Mouse (Mus musculus) CH12.LX (cell line): ENCODE measurements around the gene Tor3a. TPM values are rescaled to one million over a fixed set of nuclear protein-coding genes. Genes with fewer than 3 reads are reported as not detected.

Source experiments
- DNase-seq: peaks from one replicate; pipeline ENCODE4 v3.0.0-alpha.2; 2013; ENCODE audit errors: extremely low read depth
- H3K27ac ChIP-seq: 2 replicates; pipeline ENCODE4 v1.5.1; 2012; ENCODE audit warnings: low read depth, mild to moderate bottlenecking, control low read depth, moderate library complexity; ENCODE audit not compliant: insufficient read depth
- H3K27me3 ChIP-seq: replicated peaks from 2 replicates; pipeline ENCODE3; 2012; ENCODE audit warnings: inconsistent platforms
- H3K36me3 ChIP-seq, 2 experiments: replicated peaks in 1 of 2; 2 replicates each; pipeline versions ENCODE3 to v1.6.1; 2012; ENCODE audit warnings: inconsistent platforms in 1 of 2, low read length in 1 of 2, mild to moderate bottlenecking in 1 of 2, mixed read lengths in 1 of 2, moderate library complexity in 1 of 2; ENCODE audit not compliant: control insufficient read depth in 1 of 2, insufficient read depth in 1 of 2
- H3K4me1 ChIP-seq, 2 experiments: 2 replicates each; pipeline ENCODE4 v1.6.1; 2012; ENCODE audit warnings: inconsistent platforms in 1 of 2, moderate library complexity in 1 of 2; ENCODE audit not compliant: insufficient read depth in 2 of 2, control insufficient read depth in 1 of 2
- H3K4me2 ChIP-seq: 2 replicates; pipeline ENCODE4 v1.6.1; 2012; ENCODE audit warnings: low read depth, mild to moderate bottlenecking, control low read depth; ENCODE audit not compliant: poor library complexity, insufficient read depth, severe bottlenecking
- H3K4me3 ChIP-seq, 3 experiments: fragments of 150-350 bp in 1 of 3; sonication (generic) in 1 of 3; replicated peaks in 1 of 3; 2 replicates each; pipeline versions ENCODE3 to v1.5.1; 2011 to 2012; ENCODE audit warnings: low read depth in 2 of 3, low read length in 2 of 3, mild to moderate bottlenecking in 2 of 3, moderate library complexity in 2 of 3, control low read depth in 1 of 3, improper control_type of control experiment in 1 of 3, inconsistent platforms in 1 of 3, mixed read lengths in 1 of 3; ENCODE audit not compliant: poor library complexity in 1 of 3
- H3K79me2 ChIP-seq: replicated peaks from 2 replicates; pipeline ENCODE4 v1.6.1; 2012; ENCODE audit warnings: mild to moderate bottlenecking, moderate library complexity; ENCODE audit not compliant: control insufficient read depth, poor library complexity, insufficient read depth, severe bottlenecking; ENCODE audit errors: extremely low read depth
- H3K9ac ChIP-seq: 2 replicates; pipeline ENCODE4 v1.6.1; 2012; ENCODE audit warnings: low read depth, mild to moderate bottlenecking, control low read depth, moderate library complexity; ENCODE audit not compliant: insufficient read depth
- H3K9me3 ChIP-seq: replicated peaks from 2 replicates; pipeline ENCODE3; 2012; ENCODE audit warnings: low read length, inconsistent platforms, mixed read lengths
- BHLHE40 ChIP-seq: IDR thresholded peaks from 2 replicates; pipeline ENCODE4 v1.6.1; 2011; ENCODE audit warnings: mild to moderate bottlenecking, low read depth, low read length, improper control_type of control experiment
- CHD1 ChIP-seq: IDR thresholded peaks from 2 replicates; pipeline ENCODE4 v1.6.1; 2012; ENCODE audit warnings: low read depth, low read length, improper control_type of control experiment, inconsistent platforms
- E2F4 ChIP-seq: IDR thresholded peaks from 2 replicates; pipeline ENCODE4 v1.6.1; 2011; ENCODE audit warnings: low read depth, low read length, improper control_type of control experiment; ENCODE audit not compliant: insufficient replicate concordance
- EP300 ChIP-seq: IDR thresholded peaks from 2 replicates; pipeline ENCODE4 v1.6.1; 2011; ENCODE audit warnings: low read length, improper control_type of control experiment
- ETS1 ChIP-seq: conservative IDR thresholded peaks from 2 replicates; pipeline ENCODE4 v1.6.1; 2012; ENCODE audit warnings: low read depth, mild to moderate bottlenecking, inconsistent platforms, low read length, improper control_type of control experiment, moderate library complexity
- GABPA ChIP-seq: IDR thresholded peaks from 2 replicates; pipeline ENCODE4 v1.6.1; 2012; ENCODE audit warnings: low read depth, low read length, improper control_type of control experiment, inconsistent platforms; ENCODE audit not compliant: insufficient replicate concordance
- HCFC1 ChIP-seq: IDR thresholded peaks from 2 replicates; pipeline ENCODE4 v1.6.1; 2012; ENCODE audit warnings: low read depth, mild to moderate bottlenecking, inconsistent platforms, low read length, improper control_type of control experiment
- JUN ChIP-seq: IDR thresholded peaks from 2 replicates; pipeline ENCODE4 v1.6.1; 2011; ENCODE audit warnings: low read depth, mild to moderate bottlenecking, low read length, improper control_type of control experiment, moderate library complexity; ENCODE audit not compliant: insufficient read depth
- MXI1 ChIP-seq: IDR thresholded peaks from 2 replicates; pipeline ENCODE4 v1.6.1; 2011; ENCODE audit warnings: mild to moderate bottlenecking, low read depth, low read length, improper control_type of control experiment
- MYC ChIP-seq: IDR thresholded peaks from 2 replicates; pipeline ENCODE4 v1.6.1; 2011; ENCODE audit warnings: low read depth, mild to moderate bottlenecking, improper control_type of control experiment, low read length
- NELFE ChIP-seq: IDR thresholded peaks from 2 replicates; pipeline ENCODE4 v1.6.1; 2011; ENCODE audit warnings: low read depth, low read length, improper control_type of control experiment
- PAX5 ChIP-seq: IDR thresholded peaks from 2 replicates; pipeline ENCODE4 v1.6.1; 2012; ENCODE audit warnings: low read length, inconsistent platforms, mixed read lengths
- POLR2A ChIP-seq: IDR thresholded peaks from 2 replicates; pipeline ENCODE4 v1.6.1; 2011; ENCODE audit warnings: low read depth, mild to moderate bottlenecking, improper control_type of control experiment, low read length
- POLR2AphosphoS2 ChIP-seq: IDR thresholded peaks from 2 replicates; pipeline ENCODE4 v1.6.1; 2011; ENCODE audit warnings: low read depth, low read length, improper control_type of control experiment
- SIN3A ChIP-seq: IDR thresholded peaks from 2 replicates; pipeline ENCODE4 v1.6.1; 2012; ENCODE audit warnings: low read length, improper control_type of control experiment, inconsistent platforms
- SMC3 ChIP-seq: IDR thresholded peaks from 2 replicates; pipeline ENCODE4 v1.6.1; 2011; ENCODE audit warnings: low read depth, low read length, improper control_type of control experiment
- TBP ChIP-seq: conservative IDR thresholded peaks from 2 replicates; pipeline ENCODE4 v1.6.1; 2011; ENCODE audit warnings: low read depth, low read length, improper control_type of control experiment
- TCF12 ChIP-seq: IDR thresholded peaks from 2 replicates; pipeline ENCODE4 v1.6.1; 2014; ENCODE audit warnings: low read depth, mild to moderate bottlenecking, inconsistent platforms, low read length, improper control_type of control experiment
- USF1 ChIP-seq: IDR thresholded peaks from 2 replicates; pipeline ENCODE4 v1.6.1; 2014; ENCODE audit warnings: low read depth, mild to moderate bottlenecking, inconsistent platforms, low read length, improper control_type of control experiment
- USF2 ChIP-seq: conservative IDR thresholded peaks from 2 replicates; pipeline ENCODE4 v1.6.1; 2011; ENCODE audit warnings: low read depth, low read length, improper control_type of control experiment
- ZC3H11A ChIP-seq: IDR thresholded peaks from 2 replicates; pipeline ENCODE4 v1.6.1; 2012; ENCODE audit warnings: low read depth, mild to moderate bottlenecking, inconsistent platforms, low read length, improper control_type of control experiment
- ZMIZ1 ChIP-seq: IDR thresholded peaks from 2 replicates; pipeline ENCODE4 v1.6.1; 2012; ENCODE audit warnings: low read depth, mild to moderate bottlenecking, inconsistent platforms, low read length, improper control_type of control experiment
- ZNF384 ChIP-seq: IDR thresholded peaks from 2 replicates; pipeline ENCODE4 v1.6.1; 2012; ENCODE audit warnings: low read depth, low read length, improper control_type of control experiment, inconsistent platforms
- dilution Hi-C: fragments of 300-500 bp; cut with MboI; formaldehyde crosslinking; loops from 2 replicates; pipeline ENCODE4 v1.14.3; 2020; ENCODE audit warnings: low sequenced_read_pairs; ENCODE audit not compliant: extremely low pct_unique_long_range_greater_than_20kb, extremely low pct_ligation_motif_present
- in situ Hi-C: fragments of 300-500 bp; cut with MboI; formaldehyde crosslinking; loops from 3 replicates; pipeline ENCODE4 v1.14.3; 2019; ENCODE audit warnings: low sequenced_read_pairs, low pct_ligation_motif_present, low pct_unique_long_range_greater_than_20kb, mixed read lengths
- polyA plus RNA-seq: library from polyadenylated mRNA; unstranded; fragments of >175 nt; gene quantifications from 2 replicates; pipeline ENCODE4 v1.2.1, GENCODE M21; 2012; ENCODE audit warnings: low read depth; ENCODE audit not compliant: insufficient read length
- total RNA-seq, 2 experiments: library from RNA; depleted of rRNA; stranded (reverse); fragments of 300-350 nt in 1 of 2; fragments of >200 nt in 1 of 2; gene quantifications; 2 replicates each; pipeline ENCODE4 v1.2.3; 2012 to 2014

The Tor3a gene
- total and polyA plus RNA-seq, 3 experiments, result 37.6 to 85.7 (median 53.8) TPM

- H3K4me1 ChIP-seq, result peaks cover 29 to 59% of the 10 kb centered on the region in 2 experiments
- peak overlapping the region; percentile 80 for H3K4me2 ChIP-seq
- H3K36me3 ChIP-seq, result peaks cover 3 to 15% of the 10 kb centered on the region in 2 experiments
- H3K4me3 ChIP-seq, result peak overlapping the region; percentile 35 to 78 (median 54)
- peaks cover 54% of the 10 kb centered on the region for H3K79me2 ChIP-seq
- no peak for DNase-seq
- H3K27ac ChIP-seq, result no peak overlapping the region
- TF ChIP-seq PAX5 (no peak), SIN3A (0 out of 2 replicates have a peak, but pooled peaks have one; percentile 12)
- H3K27me3 ChIP-seq, result no peaks in the 10 kb centered on the region
- dilution Hi-C loops (no loop called here), in situ Hi-C loops (no loop called here)
- no peaks in the 10 kb centered on the region for H3K9me3 ChIP-seq
- H3K9ac ChIP-seq, result 0 out of 2 replicates have a peak overlapping the region, but pooled peaks have one; percentile 38
Measured at GRCm38 (mm10) chr1:156617811-156618210, 56.3 kb downstream of the Tor3a start.

GRCm38 (mm10) chr1:156616989-156617598 lies 57.1 kb downstream of the Tor3a start:
- peak overlapping the region; percentile 44 to 78 (median 54) for H3K4me3 ChIP-seq

DNA sequence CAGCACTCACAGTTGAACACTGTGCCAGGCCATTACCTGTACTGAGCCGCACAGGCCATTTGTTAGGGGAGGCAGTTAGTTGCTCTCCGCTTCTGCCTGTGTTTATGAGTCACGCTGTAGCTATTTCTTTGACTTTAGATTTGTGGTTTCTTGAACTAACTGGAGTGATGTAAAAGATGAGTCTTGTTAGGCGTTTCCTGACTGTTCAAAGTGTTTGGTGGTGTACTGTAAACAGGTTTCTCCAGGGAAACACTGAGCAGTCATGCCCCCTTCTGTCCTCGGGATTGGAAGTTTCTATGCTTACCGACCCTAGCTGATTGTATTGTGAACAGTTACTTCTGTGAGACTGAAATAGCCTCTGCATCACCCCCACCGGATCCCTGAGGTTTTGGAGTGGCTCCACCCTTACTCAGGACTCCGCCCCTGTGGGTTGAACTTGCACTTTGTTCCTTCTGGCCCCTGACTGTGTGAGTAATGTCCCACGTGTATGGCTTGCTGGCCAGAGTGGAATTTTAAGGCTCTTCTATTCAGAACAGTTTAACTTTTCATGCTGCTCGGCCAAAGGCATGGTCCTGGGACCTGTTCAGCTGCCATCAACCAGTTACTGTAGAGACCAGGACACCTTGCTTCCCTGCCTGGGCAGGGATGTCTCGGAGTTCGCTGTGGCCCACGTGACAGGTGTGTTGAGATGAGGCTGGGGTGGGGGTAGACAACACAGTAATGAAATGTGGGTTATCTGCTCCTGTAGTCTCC lies 58.6 kb downstream of the Tor3a start:
- Histone ChIP-seq H3K4me2 (peak overlapping the region; percentile 99), H3K27ac (peak overlapping the region; percentile 80), H3K4me3 (peak overlapping the region; percentile 54 to 78 (median 74)), H3K4me1 (peaks cover 17 to 37% of the 10 kb centered on the region in 2 experiments), H3K27me3 (no peaks in the 10 kb centered on the region), H3K79me2 (peaks cover 45% of the 10 kb centered on the region), H3K9me3 (no peaks in the 10 kb centered on the region), H3K9ac (peak overlapping the region; percentile 45), H3K36me3 (peaks cover 0 to 8% of the 10 kb centered on the region in 2 experiments)
- in situ Hi-C loops, result no loop called here
- dilution Hi-C loops, result no loop called here
- DNase-seq, result peak; percentile 96
- peak; percentile 59; the same call in 1 of the 2 replicates for TF ChIP-seq TCF12
- peak; percentile 75 for TF ChIP-seq USF2
- peak; percentile 95; the same call in 1 of the 2 replicates for TF ChIP-seq SIN3A
- TF ChIP-seq BHLHE40, result peak; percentile 81
- peak; percentile 95 for TF ChIP-seq MYC
- no peak; the same call in none of the 2 replicates for TF ChIP-seq ZMIZ1
- no peak for TF ChIP-seq E2F4
- peak; percentile 100 for TF ChIP-seq MXI1
- peak; percentile 83 for TF ChIP-seq USF1
- TF ChIP-seq TBP, result peak; percentile 89
- TF ChIP-seq POLR2AphosphoS2, result 0 out of 2 replicates have a peak, but pooled peaks have one; percentile 46
- TF ChIP-seq ETS1, result peak; percentile 49
- 0 out of 2 replicates have a peak, but pooled peaks have one; percentile 51 for TF ChIP-seq NELFE
- TF ChIP-seq ZC3H11A, result no peak
- no peak for TF ChIP-seq EP300
- no peak for TF ChIP-seq GABPA
- TF ChIP-seq JUN, result 0 out of 2 replicates have a peak, but pooled peaks have one; percentile 22
- TF ChIP-seq CHD1, result 0 out of 2 replicates have a peak, but pooled peaks have one; percentile 32
- no peak for TF ChIP-seq ZNF384
- peak; percentile 75 for TF ChIP-seq POLR2A
- TF ChIP-seq SMC3, result no peak

More at GRCm38 (mm10) chr1:156616989-156617598, 57.1 kb downstream of the Tor3a start:
- dilution Hi-C loops (no loop called here), in situ Hi-C loops (no loop called here)
- Histone ChIP-seq H3K9me3 (no peaks in the 10 kb centered on the region), H3K9ac (peak overlapping the region; percentile 38), H3K79me2 (peaks cover 54% of the 10 kb centered on the region), H3K4me1 (peaks cover 24 to 52% of the 10 kb centered on the region in 2 experiments), H3K27me3 (no peaks in the 10 kb centered on the region), H3K36me3 (peaks cover 0 to 8% of the 10 kb centered on the region in 2 experiments), H3K4me2 (peak overlapping the region; percentile 78), H3K27ac (peak overlapping the region; percentile 12; the same call in 1 of the 2 replicates)
- peak; percentile 43 for DNase-seq
- TF ChIP-seq HCFC1, result no peak
